ENCODE assay signal across 11 mouse cellular contexts in genomic region chr13:96435793-96436192, GRCm38 (mm10). TPM values are rescaled to one million over a fixed set of nuclear protein-coding genes. Genes with fewer than 3 reads are reported as not detected.
DNase-seq lines count a peak whose midpoint lies in the region; ATAC-seq lines count a peak whose summit lies in the region.
"Had no signal": no experiment of that assay in that cellular context is flagged by ENCODE, and none has a peak within 500 bp of the region (broad histone marks: within the 10 kb centered on the region; RNA-seq: fewer than 3 reads in every experiment).

No protein-coding gene starts in this region.

- DNase-seq in midbrain, embryonic 11.5 days (ENCODE audit: low spot score, missing footprints), result no peak
- DNase-seq in kidney, postnatal 14 days, result peak; percentile 72
- DNase-seq in layer of hippocampus, postnatal 10 days (ENCODE audit: low spot score in 2 of 2), result no peak
- DNase-seq in layer of hippocampus, postnatal 36 days, result no peak
- no peak for DNase-seq in gastrocnemius, postnatal 14 days

- H3K4me3 ChIP-seq in midbrain, embryonic 11.5 days (ENCODE audit: low read depth, low read length), result no peak overlapping the region
- H3K4me3 ChIP-seq in midbrain, embryonic 15.5 days, result no peak overlapping the region
- peak overlapping the region in 1 of 2 experiments; percentile 10; a peak in 1 of 4 replicates for H3K4me3 ChIP-seq in heart, embryonic 14.5 days (ENCODE audit: control insufficient read depth in 1 of 2, insufficient read depth in 1 of 2, low read depth in 1 of 2, low read length in 2 of 2)
- no peak overlapping the region for H3K4me3 ChIP-seq in stomach, embryonic 16.5 days (replicated peaks; ENCODE audit: low read length)

- no peak overlapping the region for H3K27ac ChIP-seq in midbrain, embryonic 11.5 days (ENCODE audit: low read depth, low read length)
- H3K27ac ChIP-seq in midbrain, embryonic 15.5 days, result no peak overlapping the region
- peak overlapping the region; percentile 29 to 73 for H3K27ac ChIP-seq in heart, embryonic 14.5 days (replicated peaks in 1 of 2; ENCODE audit: control insufficient read depth in 1 of 2, insufficient read depth in 1 of 2, low read depth in 2 of 2, low read length in 2 of 2)
- H3K27ac ChIP-seq in stomach, embryonic 16.5 days (ENCODE audit: low read length), result no peak overlapping the region

- no peak overlapping the region for H3K9ac ChIP-seq in midbrain, embryonic 11.5 days (ENCODE audit: low read length)
- H3K9ac ChIP-seq in midbrain, embryonic 15.5 days, result no peak overlapping the region
- H3K9ac ChIP-seq in heart, embryonic 14.5 days (ENCODE audit: low read length), result 0 out of 2 replicates have a peak overlapping the region, but pooled peaks have one; percentile 19
- no peak overlapping the region for H3K9ac ChIP-seq in stomach, embryonic 16.5 days (ENCODE audit: low read length)

- H3K27me3 ChIP-seq in midbrain, embryonic 11.5 days (ENCODE audit: control insufficient read depth, insufficient read depth, low read length), result no peaks in the 10 kb centered on the region
- H3K27me3 ChIP-seq in midbrain, embryonic 15.5 days (replicated peaks), result no peaks in the 10 kb centered on the region
- H3K27me3 ChIP-seq in heart, embryonic 14.5 days (ENCODE audit: control insufficient read depth, insufficient read depth, low read length), result no peaks in the 10 kb centered on the region
- H3K27me3 ChIP-seq in stomach, embryonic 16.5 days (ENCODE audit: control insufficient read depth, insufficient read depth, low read length), result no peaks in the 10 kb centered on the region

- no peaks in the 10 kb centered on the region for H3K4me1 ChIP-seq in midbrain, embryonic 11.5 days (ENCODE audit: control insufficient read depth, insufficient read depth, low read length)
- H3K4me1 ChIP-seq in midbrain, embryonic 15.5 days, result 0 out of 2 replicates have a peak, but pooled peaks cover 3% of the 10 kb centered on the region
- peaks cover 26 to 44% of the 10 kb centered on the region in 2 experiments for H3K4me1 ChIP-seq in heart, embryonic 14.5 days (ENCODE audit: control insufficient read depth in 2 of 2, insufficient read depth in 2 of 2, low read length in 2 of 2)
- H3K4me1 ChIP-seq in stomach, embryonic 16.5 days (ENCODE audit: control insufficient read depth, insufficient read depth, low read length), result peaks cover 34% of the 10 kb centered on the region

- intact Hi-C loops in gastrocnemius, postnatal 14 days (cut with DNase I; ENCODE audit: low total_unique reads), result no loop called here

- no peak overlapping the region for H3K4me2 ChIP-seq in midbrain, embryonic 11.5 days
- H3K4me2 ChIP-seq in midbrain, embryonic 15.5 days, result no peak overlapping the region
- peak overlapping the region; percentile 56 for H3K4me2 ChIP-seq in heart, embryonic 14.5 days (ENCODE audit: low read length)
- H3K4me2 ChIP-seq in stomach, embryonic 16.5 days (ENCODE audit: low read depth, low read length), result 0 out of 2 replicates have a peak overlapping the region, but pooled peaks have one; percentile 13

- WGBS in midbrain, embryonic 11.5 days, result 44% methylated on average over 12 of the region's 13 CpGs
- 36% methylated on average over 11 of the region's 13 CpGs for WGBS in midbrain, embryonic 15.5 days
- 13% methylated on average over 12 of the region's 13 CpGs for WGBS in heart, embryonic 14.5 days
- WGBS in stomach, embryonic 16.5 days, result 42% methylated on average over 10 of the region's 13 CpGs

- no peaks in the 10 kb centered on the region for H3K36me3 ChIP-seq in midbrain, embryonic 11.5 days (ENCODE audit: control insufficient read depth, insufficient read depth, low read length)
- no peaks in the 10 kb centered on the region for H3K36me3 ChIP-seq in midbrain, embryonic 15.5 days (replicated peaks)
- H3K36me3 ChIP-seq in heart, embryonic 14.5 days (ENCODE audit: control insufficient read depth, insufficient read depth, low read length), result no peaks in the 10 kb centered on the region
- H3K36me3 ChIP-seq in stomach, embryonic 16.5 days (ENCODE audit: control insufficient read depth, insufficient read depth, low read length), result no peaks in the 10 kb centered on the region

- H3K9me3 ChIP-seq in midbrain, embryonic 11.5 days (ENCODE audit: control insufficient read depth, low read length), result no peaks in the 10 kb centered on the region
- H3K9me3 ChIP-seq in midbrain, embryonic 15.5 days, result no peaks in the 10 kb centered on the region
- no peaks in the 10 kb centered on the region for H3K9me3 ChIP-seq in heart, embryonic 14.5 days (ENCODE audit: control insufficient read depth, low read length)
- 0 out of 2 replicates have a peak, but pooled peaks cover 4% of the 10 kb centered on the region for H3K9me3 ChIP-seq in stomach, embryonic 16.5 days (replicated peaks; ENCODE audit: control insufficient read depth, low read length)

- ATAC-seq in midbrain, embryonic 11.5 days (ENCODE audit: low FRiP score), result peak; percentile 40; the same call in 1 of the 2 replicates
- no peak for ATAC-seq in midbrain, embryonic 15.5 days (replicated peaks)
- ATAC-seq in heart, embryonic 14.5 days (ENCODE audit: insufficient number of reproducible peaks, insufficient read depth, low FRiP score, low read depth), result no peak
- ATAC-seq in stomach, embryonic 16.5 days (ENCODE audit: insufficient read depth, low FRiP score), result no peak

RNA-seq across cellular contexts. Expression of gene Ankdd1b, which starts 35.2 kb away (rescaled TPM):
- not detected in 2 replicates for polyA plus RNA-seq in midbrain, embryonic 11.5 days (2014; fragmentation: Nextera tagmentation; extraction: Ambion mirVana)
- polyA plus RNA-seq in midbrain, embryonic 15.5 days (2015; fragmentation: Nextera tagmentation; extraction: Ambion mirVana), result not detected in 2 replicates
- polyA plus RNA-seq in heart, embryonic 14.5 days (2014; fragmentation: Nextera tagmentation; extraction: Ambion mirVana), result 1.1 TPM in 2 replicates
- polyA plus RNA-seq in stomach, embryonic 16.5 days (2015; fragmentation: Nextera tagmentation; extraction: Ambion mirVana), result 1.9 and 3.1 TPM in 2 replicates
- under 1 TPM in 1 of 2 experiments, not detected in 1; 0.18 TPM for total RNA-seq in layer of hippocampus, postnatal 10 days (2021)
- under 1 TPM in 1 of 2 experiments, not detected in 1; 0.32 TPM for total RNA-seq in layer of hippocampus, postnatal 36 days (2021)
- total RNA-seq in gastrocnemius, postnatal 14 days (2021), result under 1 TPM; 0.22 to 0.45 TPM
- polyA plus RNA-seq: neural tube, embryonic 11.5 days had no signal

RNA-seq across cellular contexts. Expression of gene Poc5, which starts 47.7 kb away (rescaled TPM):
- 28.5 and 31.5 TPM in 2 replicates for polyA plus RNA-seq in midbrain, embryonic 11.5 days (2014; fragmentation: Nextera tagmentation; extraction: Ambion mirVana)
- polyA plus RNA-seq in midbrain, embryonic 15.5 days (2015; fragmentation: Nextera tagmentation; extraction: Ambion mirVana), result 17.6 and 19.5 TPM in 2 replicates
- polyA plus RNA-seq in heart, embryonic 14.5 days (2014; fragmentation: Nextera tagmentation; extraction: Ambion mirVana), result 10.8 and 11.3 TPM in 2 replicates
- 11.9 and 12.6 TPM in 2 replicates for polyA plus RNA-seq in stomach, embryonic 16.5 days (2015; fragmentation: Nextera tagmentation; extraction: Ambion mirVana)
- 10 to 100 TPM; 31.5 to 36.7 TPM for total RNA-seq in layer of hippocampus, postnatal 10 days (2021)
- 10 to 100 TPM; 29.4 to 37.8 TPM for total RNA-seq in layer of hippocampus, postnatal 36 days (2021)
- 1 to 10 TPM; 6.7 to 7.9 TPM for total RNA-seq in gastrocnemius, postnatal 14 days (2021)

RNA-seq across cellular contexts. Expression of gene Gm17622, which starts 54.7 kb away (rescaled TPM):
- polyA plus RNA-seq in midbrain, embryonic 11.5 days (2014; fragmentation: Nextera tagmentation; extraction: Ambion mirVana), result not detected in 2 replicates
- polyA plus RNA-seq in midbrain, embryonic 15.5 days (2015; fragmentation: Nextera tagmentation; extraction: Ambion mirVana), result not detected in 2 replicates
- not detected in 2 replicates for polyA plus RNA-seq in heart, embryonic 14.5 days (2014; fragmentation: Nextera tagmentation; extraction: Ambion mirVana)
- not detected in 2 replicates for polyA plus RNA-seq in stomach, embryonic 16.5 days (2015; fragmentation: Nextera tagmentation; extraction: Ambion mirVana)
- not detected for total RNA-seq in layer of hippocampus, postnatal 10 days (2021)
- not detected for total RNA-seq in layer of hippocampus, postnatal 36 days (2021)
- total RNA-seq in gastrocnemius, postnatal 14 days (2021), result not detected
- total RNA-seq: layer of hippocampus, adult 18-20 months had no signal
- polyA plus RNA-seq: cortical plate, adult 2 months; neural tube, embryonic 11.5 days had no signal

Comparison
In these comparisons a context has a peak if more than half of its experiments do, and no peak if none do; other contexts are left out.
1. H3K27ac ChIP-seq: peak in heart, embryonic 14.5 days (2 of 2); none in midbrain, embryonic 11.5 days (single experiment), midbrain, embryonic 15.5 days (single experiment) and stomach, embryonic 16.5 days (single experiment).
2. H3K4me2 ChIP-seq: peak in heart, embryonic 14.5 days (single experiment) and stomach, embryonic 16.5 days (single experiment); none in midbrain, embryonic 11.5 days (single experiment) and midbrain, embryonic 15.5 days (single experiment).